Mouse (Mus musculus): Measurements from ENCODE around the gene C8b.

C8b gene

DNA sequence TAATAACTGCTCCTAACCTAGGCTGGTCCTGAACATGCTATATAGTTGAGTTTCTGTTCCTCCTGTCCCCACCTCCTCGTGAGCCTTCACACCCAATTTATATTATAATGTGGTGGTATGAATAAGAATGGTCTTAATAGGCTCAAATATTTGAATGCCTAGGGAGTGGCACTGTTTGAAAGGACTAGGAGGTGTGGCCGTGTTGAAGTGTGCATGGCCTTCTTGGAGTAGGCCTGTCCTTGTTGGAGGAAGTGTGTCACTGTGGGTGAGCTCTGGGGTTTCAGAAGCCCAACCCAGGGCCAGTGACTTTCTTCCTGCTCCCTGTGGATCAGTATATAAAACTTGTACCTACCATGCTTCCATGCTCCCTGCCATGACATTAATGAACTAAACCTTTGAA lies 47.5 kb downstream of the C8b start:
- DNase-seq: no peak

DNA sequence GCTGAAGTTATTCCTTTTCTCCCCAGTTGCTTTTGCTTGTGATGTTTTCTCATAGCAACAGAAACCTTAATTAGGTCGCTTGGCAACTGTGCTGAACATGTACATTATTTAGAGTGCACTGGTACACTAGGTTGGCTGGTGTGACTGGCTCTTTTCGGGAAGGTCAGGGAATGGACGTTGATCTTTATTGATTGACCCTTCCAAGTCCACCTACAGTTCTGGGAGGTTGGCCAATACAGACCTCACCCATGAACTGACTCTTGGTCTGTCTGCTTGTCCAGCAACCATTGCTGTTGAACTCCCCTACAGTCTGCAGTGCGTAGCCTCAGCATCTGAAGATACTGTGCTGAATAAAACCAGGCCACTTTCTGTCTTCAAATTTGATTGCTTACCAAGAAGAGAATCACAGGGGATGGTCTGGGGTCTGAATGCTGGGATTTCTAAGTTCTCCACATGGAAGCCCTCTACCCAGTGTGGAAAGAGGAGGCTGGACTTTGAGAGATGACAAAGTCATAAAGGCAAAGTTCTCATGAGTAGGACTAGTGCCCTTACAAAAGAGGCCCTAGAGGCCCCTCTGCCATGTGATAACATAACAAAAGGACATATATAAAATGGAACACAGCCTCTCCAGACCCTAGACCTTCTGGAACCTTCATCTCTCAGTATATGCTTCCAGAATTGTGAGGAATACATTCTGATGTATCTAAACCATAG lies 50.6 kb downstream of the C8b start:
- DNase-seq: no peak

DNA sequence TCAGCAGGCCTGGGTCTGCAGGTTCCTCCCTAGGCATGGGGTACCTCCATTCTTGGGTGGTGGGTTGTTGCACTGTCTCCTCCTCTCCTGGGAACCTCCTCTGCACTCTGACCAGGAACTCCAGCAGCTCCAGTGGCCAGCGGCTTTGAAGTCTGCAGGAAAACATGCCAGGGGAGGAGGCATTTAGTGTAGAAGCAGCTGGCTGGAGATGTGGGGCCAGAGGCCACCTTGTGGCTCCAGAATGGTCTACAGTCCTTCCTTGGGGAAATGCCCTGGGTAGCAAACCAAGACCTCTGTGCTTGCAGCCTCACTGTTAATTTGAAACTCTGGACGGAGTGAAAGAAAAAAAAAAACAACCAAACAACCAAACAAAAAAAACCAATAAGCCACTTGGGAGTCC lies 51.4 kb downstream of the C8b start:
- DNase-seq: no peak

DNA sequence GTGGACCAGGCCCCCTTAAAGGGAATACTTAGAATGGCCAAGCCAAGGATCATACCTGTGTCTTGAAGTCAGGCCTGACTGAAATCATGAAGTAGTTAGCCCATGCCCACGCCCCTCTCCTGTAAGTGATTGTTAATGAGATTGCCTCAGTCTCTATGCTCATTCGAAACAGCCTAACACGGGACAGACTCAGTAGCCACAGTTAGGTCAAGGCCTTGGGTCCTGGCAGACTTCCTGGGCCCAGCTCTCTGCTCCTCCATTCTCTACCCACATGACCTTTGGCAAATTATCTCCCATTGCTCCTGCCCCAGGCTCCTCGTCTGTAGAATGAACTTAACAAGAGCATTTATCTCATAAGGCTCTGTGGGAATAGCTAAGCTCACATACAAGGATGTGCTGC lies 52.9 kb downstream of the C8b start:
- DNase-seq: no peak

DNA sequence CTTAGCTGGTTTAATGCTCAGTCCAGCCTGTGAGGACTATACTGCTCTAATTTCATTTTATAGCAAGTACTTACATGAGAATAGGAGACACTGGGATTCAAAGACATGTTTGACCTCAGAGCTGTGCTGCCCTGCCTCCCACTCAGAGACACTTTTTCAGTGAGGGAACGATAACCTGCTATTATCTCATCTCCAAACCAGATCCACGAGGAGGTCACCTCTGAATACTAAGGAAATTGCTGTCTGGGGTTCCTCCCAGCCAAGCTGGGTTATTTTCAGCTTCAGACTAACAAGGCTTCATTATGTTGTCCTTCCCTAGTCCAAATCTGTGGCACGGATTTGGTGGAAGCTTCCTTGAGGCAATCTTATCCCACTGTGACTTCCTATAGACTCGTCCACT lies 53.8 kb downstream of the C8b start:
- DNase-seq: no peak

DNA sequence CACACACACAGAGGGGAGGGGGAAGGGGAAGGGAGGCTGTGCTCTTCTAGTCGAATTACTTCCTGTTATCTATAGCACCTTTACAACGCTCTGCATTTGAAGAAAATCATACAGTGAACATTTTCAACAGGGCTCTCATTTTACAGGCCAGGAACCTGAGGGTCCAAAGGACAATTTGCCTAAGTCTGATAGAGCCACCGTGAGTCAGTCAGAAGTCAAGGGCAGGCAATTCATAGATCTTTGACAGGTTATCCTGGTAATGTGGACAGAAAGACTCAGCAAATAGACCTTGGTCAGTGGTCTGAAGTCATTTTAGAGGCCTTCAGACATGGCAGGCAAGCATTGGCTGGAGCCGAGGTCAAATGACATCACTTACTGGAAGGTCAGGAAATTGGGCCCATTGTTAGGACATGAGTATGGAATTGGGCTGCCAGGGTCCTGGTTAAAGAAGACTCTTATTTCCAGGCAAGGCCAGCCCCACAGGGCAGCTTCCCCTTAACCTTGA lies 57.5 kb downstream of the C8b start:
- DNase-seq: no peak

DNA sequence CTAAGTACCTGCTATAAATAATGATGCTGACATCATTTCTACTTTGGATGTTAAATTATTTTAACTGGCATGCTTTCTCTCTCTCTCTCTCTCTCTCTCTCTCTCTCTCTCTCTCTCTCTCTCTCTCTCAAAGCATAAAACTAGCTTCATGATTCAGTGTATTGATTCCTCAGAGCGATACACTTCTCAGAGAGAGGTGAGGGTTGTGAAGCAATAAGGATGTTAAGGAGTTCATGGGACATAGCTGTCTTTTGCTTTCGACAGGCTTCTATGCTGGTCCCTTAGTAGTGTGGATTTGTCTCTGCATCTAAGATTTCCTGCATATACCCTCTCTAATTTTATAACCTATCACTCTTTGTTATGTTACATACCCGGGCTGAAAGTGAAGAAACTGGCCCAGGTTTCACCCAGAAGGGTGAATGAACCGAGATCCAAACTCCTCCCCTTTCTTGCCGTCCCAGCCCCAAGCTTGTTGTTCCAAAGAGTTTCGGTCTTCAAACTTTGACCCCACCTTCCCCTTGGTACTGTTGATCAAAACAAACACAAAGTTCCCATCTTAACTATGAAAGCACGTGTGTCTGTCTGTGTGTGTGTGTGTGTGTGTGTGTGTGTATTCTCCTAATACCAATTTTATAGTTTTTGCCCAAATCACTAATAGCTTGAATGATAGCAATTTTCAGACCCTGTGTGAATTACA lies 58.4 kb downstream of the C8b start:
- DNase-seq: no peak

DNA sequence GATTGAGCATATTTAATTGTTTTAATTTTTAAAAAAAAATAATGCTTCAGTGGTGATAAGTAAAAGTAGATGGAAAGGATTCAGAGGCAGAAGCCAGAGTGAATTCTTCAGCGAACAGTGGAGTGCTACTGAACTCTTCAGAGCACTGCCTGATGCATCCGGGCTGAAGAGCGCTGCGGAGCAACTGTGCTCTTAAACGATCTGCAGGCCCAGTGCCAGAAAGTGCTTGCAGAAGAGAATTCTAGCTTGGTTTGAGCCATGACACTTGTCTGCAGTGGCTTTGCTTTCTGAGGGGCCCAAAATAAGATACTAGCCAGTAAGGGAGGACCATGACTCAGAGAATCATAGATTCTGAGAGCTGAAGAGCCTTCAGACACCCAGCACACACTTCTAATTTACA lies 62.8 kb downstream of the C8b start:
- DNase-seq: no peak

DNA sequence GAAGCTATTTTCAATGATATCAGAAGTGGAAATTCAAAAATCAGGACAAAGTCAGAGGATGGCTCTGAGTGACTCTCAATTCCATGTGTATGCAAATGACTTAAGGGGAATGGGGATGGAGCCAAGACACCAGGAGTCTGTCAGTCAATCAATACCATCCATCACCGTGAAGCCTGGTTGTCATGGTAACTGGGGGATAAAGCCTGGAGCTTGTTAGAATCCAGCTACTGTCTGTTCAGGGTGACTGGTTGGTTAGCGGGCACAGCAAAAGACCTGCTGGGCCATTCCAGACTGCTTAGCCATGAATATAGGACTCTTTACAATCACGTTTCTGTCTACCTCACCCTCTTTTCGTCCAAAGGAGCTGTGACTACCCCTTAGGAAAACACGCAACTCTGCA lies 69.0 kb downstream of the C8b start:
- DNase-seq: no peak

DNA sequence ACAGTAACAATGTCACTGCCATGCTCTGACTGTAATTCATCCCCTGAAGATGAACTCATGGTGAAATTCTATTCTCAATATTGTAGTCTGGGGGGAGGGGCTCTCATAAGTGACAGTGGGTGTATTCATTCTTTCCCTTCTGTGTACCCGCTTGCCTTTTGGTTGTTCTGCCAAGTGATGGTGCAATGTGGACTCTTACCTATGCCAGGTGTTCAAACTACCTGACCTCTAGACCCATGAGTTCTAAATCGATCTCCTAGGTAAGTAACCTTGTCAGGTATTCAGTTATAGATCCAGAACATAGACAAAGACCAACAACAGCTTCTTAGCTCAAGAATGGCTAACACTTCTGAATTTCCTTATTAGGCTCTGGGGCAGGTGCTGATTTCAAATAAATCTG lies 72.2 kb downstream of the C8b start:
- DNase-seq: no peak

DNA sequence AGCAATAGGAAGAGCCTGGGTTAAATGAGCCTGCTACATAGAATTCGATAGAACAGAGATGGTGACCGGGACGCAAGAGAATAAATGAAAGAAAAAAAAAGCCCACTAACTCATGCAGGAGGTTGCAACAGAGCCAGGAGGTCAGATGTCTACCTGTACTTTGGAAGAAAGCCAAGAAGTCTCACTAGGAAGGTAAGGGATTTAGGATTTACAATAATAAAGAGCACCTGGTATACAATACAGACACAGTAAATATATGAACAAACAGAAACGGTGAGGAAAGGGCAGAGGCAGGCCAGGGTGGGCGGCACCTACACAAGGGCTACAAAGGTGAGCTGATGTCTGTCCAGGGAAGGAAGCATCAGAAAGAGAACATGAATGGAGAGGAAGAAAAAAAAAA lies 76.1 kb downstream of the C8b start:
- DNase-seq: no peak

DNA sequence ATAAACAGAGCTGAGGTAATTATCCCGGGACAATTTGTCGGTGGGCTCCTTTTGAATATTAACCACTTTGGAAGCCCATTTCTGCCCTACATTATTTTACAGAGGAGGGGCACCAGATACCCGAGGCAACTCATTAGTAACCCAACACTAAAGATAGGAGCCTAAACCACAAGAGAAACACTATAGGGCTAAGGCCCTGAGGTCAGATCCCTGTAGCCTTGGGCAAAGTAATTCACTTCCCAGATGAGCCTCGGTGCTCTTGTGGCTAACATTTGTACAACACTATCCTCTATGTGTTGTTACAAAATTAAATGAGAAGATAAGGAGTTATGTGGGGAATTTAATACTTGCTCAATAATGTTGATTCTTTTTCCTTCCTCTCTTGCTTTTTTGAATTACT lies 77.4 kb downstream of the C8b start:
- DNase-seq: no peak

All from cerebellum, adult 9-10 months (tissue).